Mouse (Mus musculus) thymus, postnatal 0 days (tissue): ENCODE data around the gene Hrh3. TPM values are rescaled to one million over a fixed set of nuclear protein-coding genes. Genes with fewer than 3 reads are reported as not detected.
A peak's percentile ranks its signal among the peaks of the same experiment; 100 is the strongest.

ENCODE experiments used
- DNase-seq: peaks from one replicate; pipeline ENCODE4 v3.0.0-alpha.2; 2015; ENCODE audit warnings: low spot score
- polyA plus RNA-seq: library from polyadenylated mRNA; unstranded; fragments of >200 nt; fragmentation: Nextera tagmentation; extraction: Ambion mirVana; gene quantifications from 2 replicates; pipeline ENCODE4 v1.2.1, GENCODE M21; 2015

Gene Hrh3
- polyA plus RNA-seq, 1 experiment from 2014 or later = 0.49 TPM

GRCm38 (mm10) chr2:180107081-180107480, 2.8 kb upstream of the Hrh3 start:
- DNase-seq = peak; percentile 47

- no peak for DNase-seq
These were observed 1.3 kb upstream of the Hrh3 start for GRCm38 (mm10) chr2:180105441-180106190.

- DNase-seq = no peak
These were observed 530 bp upstream of the Hrh3 start for GRCm38 (mm10) chr2:180104659-180105377.

GRCm38 (mm10) chr2:180103151-180103977, 924 bp downstream of the Hrh3 start:
- DNase-seq = no peak

GRCm38 (mm10) chr2:180099529-180099928, 4.8 kb downstream of the Hrh3 start:
- DNase-seq = peak; percentile 82

GRCm38 (mm10) chr2:180098167-180098566, 6.1 kb downstream of the Hrh3 start:
- peak; percentile 35 for DNase-seq

- no peak for DNase-seq
These were observed 6.7 kb downstream of the Hrh3 start for GRCm38 (mm10) chr2:180097585-180097984.

- peak; percentile 91 for DNase-seq
These were observed 8.6 kb downstream of the Hrh3 start for GRCm38 (mm10) chr2:180095711-180096110.

- DNase-seq = no peak
These were observed 14.0 kb downstream of the Hrh3 start for GRCm38 (mm10) chr2:180090285-180090684.

- no peak for DNase-seq
These were observed 16.8 kb downstream of the Hrh3 start for GRCm38 (mm10) chr2:180087472-180087871.

- DNase-seq = no peak
These were observed 17.7 kb downstream of the Hrh3 start for GRCm38 (mm10) chr2:180086637-180087027.

GRCm38 (mm10) chr2:180085926-180086636, 18.2 kb downstream of the Hrh3 start:
- DNase-seq = no peak

- no peak for DNase-seq
These were observed 19.7 kb downstream of the Hrh3 start for GRCm38 (mm10) chr2:180084565-180084964.

GRCm38 (mm10) chr2:180083063-180083462, 21.2 kb downstream of the Hrh3 start:
- DNase-seq = no peak

- DNase-seq = no peak
These were observed 23.6 kb downstream of the Hrh3 start for GRCm38 (mm10) chr2:180080680-180081079.

- no peak for DNase-seq
These were observed 26.7 kb downstream of the Hrh3 start for GRCm38 (mm10) chr2:180077622-180078021.

GRCm38 (mm10) chr2:180072886-180073285, 31.4 kb downstream of the Hrh3 start:
- DNase-seq = peak; percentile 67

GRCm38 (mm10) chr2:180071671-180072070, 32.6 kb downstream of the Hrh3 start:
- no peak for DNase-seq

GRCm38 (mm10) chr2:180070481-180071453, 33.5 kb downstream of the Hrh3 start, which contains the start of gene Mtg2:
Gene Mtg2 (plus strand): TSS chr2:180070588.
- peak; percentile 92 for DNase-seq
